Mouse (Mus musculus) lung, postnatal 0 days (tissue): ENCODE measurements around the gene Ing4.

Experiments
- CTCF ChIP-seq: IDR thresholded peaks from 2 replicates; pipeline ENCODE4 v1.5.1; 2016; ENCODE audit warnings: antibody characterized with exemption, mild to moderate bottlenecking
- EP300 ChIP-seq: IDR thresholded peaks from 2 replicates; pipeline ENCODE4 v1.6.1; 2016; ENCODE audit warnings: antibody characterized with exemption, mild to moderate bottlenecking, control low read depth

- no peak for TF ChIP-seq CTCF
- TF ChIP-seq EP300: no peak
These were observed 35.9 kb upstream of the Ing4 start for GRCm38 (mm10) chr6:125003706-125004105.
